Mouse (Mus musculus): ENCODE measurements around the gene Ltbp1.

Ltbp1 gene

DNA sequence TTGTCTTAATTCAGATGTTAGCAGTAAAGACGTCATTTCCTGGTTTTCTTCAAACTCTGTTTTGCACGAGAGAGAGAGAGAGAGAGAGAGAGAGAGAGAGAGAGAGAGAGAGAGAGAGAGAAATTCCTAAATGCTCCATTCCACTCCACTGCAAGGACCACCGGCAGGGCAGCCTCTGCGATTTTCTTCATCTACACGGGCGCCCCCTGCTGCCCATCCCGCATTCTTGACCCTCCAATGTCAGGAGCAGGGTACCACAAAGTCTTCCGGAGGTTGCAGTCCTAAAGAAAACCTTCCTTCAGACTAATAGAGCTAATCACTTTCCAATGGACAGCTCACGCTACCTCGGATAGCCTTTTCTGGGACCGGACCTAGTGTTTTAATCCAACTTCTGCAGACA is 548 bp upstream of the Ltbp1 start:
- DNase-seq (ENCODE audit: low spot score in 2 of 2) = peak in 1 of 2 experiments; percentile 13

DNA sequence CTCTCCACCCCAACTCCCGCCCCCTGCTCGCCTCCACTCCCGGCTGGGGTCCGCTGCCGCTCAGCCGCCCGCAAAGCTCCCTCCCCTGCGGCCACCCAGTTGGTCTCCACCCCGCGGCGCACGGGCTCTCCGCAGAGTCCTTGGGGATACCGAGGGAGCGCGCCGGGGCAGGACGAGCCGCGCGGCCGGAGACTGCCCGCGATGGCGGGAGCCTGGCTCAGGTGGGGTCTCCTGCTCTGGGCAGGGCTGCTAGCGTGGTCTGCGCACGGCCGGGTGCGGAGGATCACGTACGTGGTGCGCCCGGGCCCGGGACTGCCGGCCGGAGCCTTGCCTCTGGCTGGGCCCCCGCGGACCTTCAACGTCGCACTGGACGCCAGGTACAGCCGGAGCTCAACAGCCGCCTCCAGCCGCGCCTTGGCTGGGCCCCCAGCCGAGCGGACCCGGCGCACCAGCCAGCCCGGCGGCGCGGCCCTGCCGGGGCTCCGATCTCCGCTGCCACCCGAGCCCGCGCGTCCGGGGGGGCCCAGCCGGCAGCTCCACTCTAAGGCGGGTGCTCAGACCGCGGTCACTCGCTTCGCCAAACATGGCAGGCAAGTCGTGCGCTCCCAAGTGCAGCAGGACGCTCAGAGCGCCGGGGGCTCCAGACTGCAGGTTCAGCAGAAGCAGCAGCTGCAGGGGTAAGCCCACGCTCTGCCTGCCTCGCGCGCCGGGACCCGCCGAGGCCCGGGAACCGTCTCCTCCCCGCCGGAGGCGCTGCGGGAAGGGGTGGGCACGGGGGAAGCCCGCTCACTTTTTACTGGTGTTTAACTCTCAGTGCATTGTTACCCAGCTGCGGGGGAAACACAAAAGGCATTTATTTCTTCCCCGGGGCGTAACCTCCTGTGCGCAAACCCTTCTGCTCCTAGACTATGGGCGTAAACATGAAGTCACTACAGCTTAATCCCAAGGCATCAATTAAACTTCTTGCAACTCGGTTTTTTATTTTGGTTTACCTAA is 615 bp downstream of the Ltbp1 start:
- DNase-seq (ENCODE audit: low spot score in 2 of 2) = no peak

DNA sequence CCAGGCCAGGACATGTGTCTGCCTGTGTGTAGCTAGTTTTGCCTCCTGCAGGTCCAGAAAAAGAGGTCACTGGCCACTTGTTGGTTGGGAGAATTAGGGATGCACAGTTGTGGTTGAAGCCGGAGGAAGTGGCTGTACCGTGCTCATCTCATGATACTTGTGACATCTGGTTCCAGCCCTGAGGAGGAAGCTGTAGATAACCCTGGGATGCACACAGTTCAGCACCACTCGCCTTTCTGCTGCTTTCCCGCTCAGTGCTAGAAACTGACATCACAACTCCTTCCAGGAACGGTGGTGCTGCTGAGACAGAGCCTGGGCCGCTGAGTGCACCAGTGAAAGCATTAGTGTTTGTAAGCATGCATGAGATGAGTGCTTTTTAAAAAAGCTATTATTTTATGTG is 5.6 kb downstream of the Ltbp1 start:
- DNase-seq (ENCODE audit: low spot score in 2 of 2) = no peak

DNA sequence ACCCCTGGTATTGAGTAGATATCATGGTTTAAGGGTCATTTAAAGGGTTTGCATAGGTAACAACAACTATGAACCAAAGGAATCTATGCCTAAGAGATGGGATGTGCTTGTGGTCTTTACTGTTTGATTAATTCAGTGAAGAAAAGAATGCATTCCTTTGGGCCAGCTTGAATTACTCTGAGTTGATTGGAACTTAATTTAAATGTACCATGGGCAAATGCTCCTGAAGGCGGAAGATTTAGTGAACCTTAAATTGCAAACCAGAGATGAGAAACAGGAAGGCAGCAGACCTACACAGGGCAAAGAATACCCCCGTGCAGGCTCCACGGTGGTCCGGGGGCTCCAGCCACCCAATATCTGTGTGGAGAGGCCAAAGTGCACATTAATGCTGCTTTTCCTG is 7.8 kb downstream of the Ltbp1 start:
- DNase-seq (ENCODE audit: low spot score in 2 of 2) = no peak

DNA sequence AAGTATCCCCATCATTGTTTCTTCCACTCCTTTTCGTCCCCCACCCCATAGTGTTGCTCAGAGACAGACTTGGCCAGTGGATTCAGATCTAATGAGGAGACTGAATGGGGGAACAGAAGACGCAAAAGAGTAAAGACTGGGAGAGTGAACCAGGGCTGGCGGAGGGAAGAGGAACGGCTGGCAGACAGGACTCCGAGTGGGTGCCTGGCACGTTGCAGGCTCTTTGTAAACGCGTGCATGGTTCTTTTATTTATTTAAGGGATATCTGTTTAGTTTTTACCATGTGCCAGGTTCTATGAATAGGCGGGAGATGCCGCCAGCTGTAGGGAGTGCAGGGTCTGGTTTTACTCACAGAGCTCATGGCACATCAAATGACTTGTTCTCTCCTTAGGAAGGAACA is 8.5 kb downstream of the Ltbp1 start:
- DNase-seq (ENCODE audit: low spot score in 2 of 2) = no peak

DNA sequence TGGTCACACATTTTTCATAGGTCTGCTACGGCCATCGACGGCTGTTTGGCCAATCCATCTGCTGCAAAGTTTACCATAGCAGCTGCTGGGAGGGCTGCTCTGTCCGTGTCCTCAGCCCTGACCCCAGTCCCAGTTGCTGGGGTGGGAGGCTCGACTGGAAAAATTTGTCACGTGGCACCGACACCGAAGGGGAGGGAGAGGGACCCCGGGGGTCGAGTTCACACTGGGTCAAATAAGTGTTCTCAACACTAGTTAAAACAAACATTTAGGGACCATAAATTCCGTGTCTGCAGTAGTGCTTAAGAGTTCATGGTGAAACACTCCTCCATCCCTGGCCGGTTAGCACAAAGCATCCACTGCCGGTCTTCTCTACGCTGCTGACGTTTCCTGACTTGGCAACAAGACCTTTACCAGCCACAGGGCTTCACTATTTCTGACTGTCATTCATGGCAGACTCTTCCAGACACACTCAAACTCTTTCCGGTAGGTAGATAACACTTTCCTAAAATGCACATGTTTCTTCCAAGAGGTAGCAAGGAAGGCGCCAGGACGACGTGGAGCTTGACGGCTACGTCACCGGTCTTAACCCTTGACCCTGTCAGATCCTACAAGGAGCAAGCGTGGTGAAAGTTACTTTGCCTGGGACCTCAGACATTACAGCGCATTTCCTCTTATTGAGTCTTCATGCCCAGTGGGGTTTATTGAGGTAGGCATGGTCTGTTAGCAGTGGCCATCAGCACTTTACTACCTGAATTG is 9.4 kb downstream of the Ltbp1 start:
- no peak for DNase-seq (ENCODE audit: low spot score in 2 of 2)

DNA sequence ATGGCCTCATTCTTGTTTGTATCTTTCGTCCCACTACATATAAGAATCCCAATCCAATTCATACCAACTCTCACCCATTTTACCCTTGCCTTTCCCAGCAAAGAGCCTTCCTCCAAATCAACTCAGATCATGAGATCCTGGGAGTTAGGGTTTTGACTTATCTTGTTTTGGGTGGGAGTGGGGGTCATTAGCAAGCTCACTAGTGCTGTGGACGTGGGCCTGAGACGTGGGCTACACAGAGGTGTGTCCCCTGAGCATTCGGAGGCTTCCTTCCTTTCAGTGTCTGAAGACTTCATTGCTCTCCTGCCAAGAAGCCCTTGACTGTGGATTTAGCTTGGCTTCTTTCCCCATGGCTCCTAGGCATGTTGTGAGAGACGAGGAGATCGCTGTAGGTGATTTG is 10.2 kb downstream of the Ltbp1 start:
- DNase-seq (ENCODE audit: low spot score in 2 of 2) = no peak

DNA sequence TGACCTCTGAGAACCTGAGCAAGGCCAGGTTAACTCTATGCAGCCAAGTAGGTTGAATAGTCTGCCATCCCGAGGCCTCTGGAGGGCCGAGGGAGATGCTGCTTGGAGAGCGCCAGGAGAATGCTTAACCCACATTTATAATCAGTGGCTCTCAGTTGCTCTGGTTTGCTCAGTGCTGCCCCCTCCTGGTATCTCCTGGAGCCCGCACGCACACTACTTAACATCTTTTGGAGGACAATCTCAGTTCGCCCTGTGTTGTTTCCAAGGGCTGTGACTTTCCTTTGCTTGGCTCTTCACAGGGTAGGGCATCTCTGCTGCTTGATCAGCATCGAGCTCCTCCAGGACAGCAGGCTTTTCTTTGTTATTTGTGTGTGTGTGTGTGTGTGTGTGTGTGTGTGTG is 12.1 kb downstream of the Ltbp1 start:
- no peak for DNase-seq (ENCODE audit: low spot score in 2 of 2)

DNA sequence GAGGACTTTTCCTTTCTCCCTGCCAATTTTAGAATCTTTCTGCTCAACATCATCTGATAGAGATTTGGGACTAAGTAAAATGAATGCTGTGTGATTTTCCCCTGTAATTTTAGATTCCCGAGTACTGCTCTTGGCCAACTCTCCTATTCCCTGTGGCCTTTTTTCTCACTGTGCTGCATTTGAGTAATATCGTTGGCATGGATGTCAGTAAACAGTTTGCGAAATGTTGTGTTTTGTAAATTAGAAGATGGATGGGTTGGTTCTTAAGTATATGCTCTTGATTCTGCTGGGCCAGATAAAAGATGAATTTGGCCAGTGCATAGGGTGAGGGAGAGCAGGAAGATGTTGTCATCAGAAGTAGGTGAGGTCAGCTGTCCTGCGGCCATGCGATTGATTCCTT is 12.8 kb downstream of the Ltbp1 start:
- no peak for DNase-seq (ENCODE audit: low spot score in 2 of 2)

DNA sequence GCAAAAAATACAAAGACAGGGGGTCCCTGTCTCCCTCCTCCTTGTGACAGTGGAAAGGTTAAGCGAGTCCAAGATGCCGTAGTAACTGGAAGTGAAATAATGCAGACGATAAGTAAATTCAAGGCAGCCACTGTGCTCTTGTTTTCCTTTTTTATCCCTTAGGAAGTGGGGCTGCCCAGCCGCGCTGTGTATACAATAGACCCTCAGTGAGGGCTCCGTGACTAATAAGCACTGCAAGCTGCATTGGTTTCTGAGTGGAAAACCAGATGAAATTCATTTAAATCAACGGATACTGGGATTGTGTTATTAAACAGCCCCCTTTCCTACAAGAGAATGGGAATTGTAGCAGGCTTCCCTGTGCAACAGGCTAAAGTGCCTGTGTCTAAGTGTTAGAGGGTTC is 14.7 kb downstream of the Ltbp1 start:
- DNase-seq (ENCODE audit: low spot score in 2 of 2) = no peak

DNA sequence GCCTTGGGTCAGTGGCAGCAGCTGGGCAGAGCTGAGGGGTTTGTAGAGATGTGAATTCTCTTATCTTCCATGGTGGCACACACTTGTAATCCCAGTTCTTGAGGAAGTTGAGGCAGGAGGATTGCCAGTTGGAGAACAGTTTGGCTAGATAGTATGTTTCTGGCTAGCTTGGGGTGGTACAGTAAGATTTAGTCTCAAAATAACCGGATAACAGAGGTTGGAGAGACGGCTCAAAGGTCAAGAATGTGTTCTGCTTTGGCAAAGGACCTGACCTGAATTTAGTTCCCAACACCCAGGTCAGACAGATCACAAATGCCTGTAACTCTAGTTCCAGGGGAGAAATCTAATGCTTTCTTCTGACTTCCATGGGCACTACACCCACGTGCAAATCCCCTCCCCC is 15.3 kb downstream of the Ltbp1 start:
- no peak for DNase-seq (ENCODE audit: low spot score in 2 of 2)

DNA sequence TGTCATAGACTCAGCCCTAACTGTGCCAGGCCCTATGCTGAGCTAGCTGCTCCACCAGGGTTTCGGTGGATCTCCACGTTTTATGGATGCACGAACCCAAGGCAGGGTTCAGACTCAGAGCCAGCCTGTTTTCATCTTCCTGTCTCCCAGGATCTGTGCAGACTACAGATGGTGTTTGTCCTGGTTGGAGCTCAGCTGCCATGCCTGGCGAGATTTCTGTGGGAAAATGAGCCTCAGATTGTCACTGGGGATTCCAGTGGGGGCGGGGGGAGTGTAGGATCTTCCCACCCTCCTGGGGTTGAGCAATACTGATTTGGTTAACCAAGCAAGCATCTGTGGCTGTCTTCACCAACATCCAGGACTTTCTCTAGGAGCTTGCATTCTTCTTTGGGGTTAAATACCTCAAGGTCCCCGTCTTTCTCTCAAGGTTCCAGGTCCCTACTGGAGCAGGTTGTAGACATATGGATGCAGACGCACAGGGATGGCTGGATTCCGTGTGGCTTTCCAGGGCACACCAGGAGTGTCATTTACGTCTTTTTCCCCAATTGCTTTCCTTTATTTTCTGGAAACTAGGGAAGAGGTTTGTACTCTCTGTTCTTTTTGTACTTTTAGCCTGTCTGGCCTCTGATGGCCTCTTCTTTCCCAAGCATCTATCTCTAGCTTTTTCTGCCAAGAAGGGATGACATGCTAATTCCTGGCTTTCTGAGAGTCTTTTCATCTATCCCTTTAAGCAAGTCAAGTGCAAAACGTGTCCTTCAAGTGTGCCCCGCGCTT is 22.2 kb downstream of the Ltbp1 start:
- DNase-seq (ENCODE audit: low spot score in 2 of 2) = no peak

DNA sequence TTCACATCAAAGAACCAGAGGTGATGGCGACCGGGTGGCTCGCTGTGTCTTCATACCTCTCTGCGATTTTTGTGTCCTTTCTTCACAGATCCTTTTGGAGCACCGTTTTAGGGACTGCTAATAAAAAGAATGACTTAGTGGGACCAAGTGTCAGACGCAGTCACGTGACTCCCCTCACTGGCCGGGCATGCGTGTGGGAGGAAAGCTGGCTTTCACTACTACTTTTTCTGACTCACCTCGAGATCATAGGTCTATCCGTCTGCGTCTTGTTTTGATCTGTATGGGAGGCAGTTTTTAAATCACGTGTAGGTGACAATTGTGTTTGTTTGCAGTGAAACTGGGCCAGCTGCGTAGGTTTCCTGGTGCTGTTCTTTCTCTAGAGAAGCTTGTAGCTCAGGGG is 28.0 kb downstream of the Ltbp1 start:
- no peak for DNase-seq (ENCODE audit: low spot score in 2 of 2)

DNA sequence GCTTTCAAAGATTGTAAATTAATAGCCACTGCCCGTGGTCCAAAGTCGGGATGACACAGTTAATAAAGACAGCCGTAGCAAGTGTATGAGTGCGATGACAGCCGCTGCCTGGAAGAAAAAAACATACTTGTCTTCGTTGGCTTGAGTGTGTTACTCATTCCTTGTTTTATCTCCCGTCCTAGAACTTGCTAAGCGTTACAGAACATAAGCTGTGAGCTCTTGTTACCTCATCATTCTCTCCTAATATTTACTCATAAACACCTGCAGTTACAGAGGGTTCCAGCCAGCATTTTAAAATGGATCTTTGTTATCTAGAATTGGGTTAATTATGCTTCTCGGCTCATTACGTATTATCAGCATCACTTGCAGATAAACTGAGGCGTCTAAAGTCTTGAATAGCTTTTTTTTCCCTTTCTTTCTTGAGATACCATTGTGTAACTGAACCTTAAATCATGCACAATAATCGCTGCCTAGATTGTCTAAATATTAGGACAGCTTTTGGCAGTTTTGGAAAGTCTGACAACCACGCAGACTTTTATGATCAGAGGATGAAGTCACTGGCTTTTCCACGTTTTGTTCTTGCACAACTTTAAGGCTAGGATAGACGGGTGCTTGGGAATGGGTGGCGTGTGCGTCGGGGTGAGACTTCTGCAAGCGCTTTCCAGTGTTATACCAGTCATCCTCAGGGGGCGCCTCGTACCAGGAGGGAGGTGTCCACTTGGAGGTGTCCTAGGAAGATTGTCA is 28.7 kb downstream of the Ltbp1 start:
- no peak for DNase-seq (ENCODE audit: low spot score in 2 of 2)

DNA sequence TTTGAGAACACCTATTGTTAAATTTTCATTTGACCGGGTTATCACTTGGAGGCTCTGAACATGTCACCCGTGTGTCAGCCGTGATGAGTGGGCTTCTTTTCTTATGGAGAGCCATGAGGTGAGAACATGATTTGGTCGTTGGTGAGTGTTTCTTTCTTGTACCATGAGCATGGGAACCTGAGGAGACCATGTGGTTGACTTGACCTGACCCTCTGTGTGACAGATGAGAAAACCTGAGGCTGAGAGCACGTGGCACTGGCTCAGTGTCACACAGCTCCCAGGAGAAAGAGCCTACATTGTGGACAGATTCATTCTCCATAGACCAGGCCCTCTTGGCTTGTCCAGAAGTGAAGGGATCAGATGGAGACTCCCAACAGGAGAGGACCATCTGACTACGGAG is 31.5 kb downstream of the Ltbp1 start:
- no peak for DNase-seq (ENCODE audit: low spot score in 2 of 2)

DNA sequence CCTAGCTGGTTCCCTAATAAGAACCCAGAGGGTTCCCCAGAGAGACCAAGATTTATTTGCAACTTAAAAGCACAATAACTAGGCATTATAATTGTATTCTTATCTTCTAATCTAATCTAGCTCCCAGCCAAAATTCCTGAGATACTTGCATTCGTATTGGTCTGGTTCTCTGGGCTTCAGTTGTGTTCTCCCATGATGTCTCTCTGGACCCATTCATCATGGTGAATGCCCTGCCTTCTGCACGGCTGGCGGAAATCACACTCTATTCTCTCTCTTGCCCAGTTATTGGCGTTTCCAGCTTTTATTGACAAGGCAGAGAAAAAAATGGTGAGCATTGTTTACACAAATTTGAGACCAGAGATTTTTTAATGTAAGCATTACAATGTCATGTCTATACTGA is 33.6 kb downstream of the Ltbp1 start:
- DNase-seq (ENCODE audit: low spot score in 2 of 2) = no peak

DNA sequence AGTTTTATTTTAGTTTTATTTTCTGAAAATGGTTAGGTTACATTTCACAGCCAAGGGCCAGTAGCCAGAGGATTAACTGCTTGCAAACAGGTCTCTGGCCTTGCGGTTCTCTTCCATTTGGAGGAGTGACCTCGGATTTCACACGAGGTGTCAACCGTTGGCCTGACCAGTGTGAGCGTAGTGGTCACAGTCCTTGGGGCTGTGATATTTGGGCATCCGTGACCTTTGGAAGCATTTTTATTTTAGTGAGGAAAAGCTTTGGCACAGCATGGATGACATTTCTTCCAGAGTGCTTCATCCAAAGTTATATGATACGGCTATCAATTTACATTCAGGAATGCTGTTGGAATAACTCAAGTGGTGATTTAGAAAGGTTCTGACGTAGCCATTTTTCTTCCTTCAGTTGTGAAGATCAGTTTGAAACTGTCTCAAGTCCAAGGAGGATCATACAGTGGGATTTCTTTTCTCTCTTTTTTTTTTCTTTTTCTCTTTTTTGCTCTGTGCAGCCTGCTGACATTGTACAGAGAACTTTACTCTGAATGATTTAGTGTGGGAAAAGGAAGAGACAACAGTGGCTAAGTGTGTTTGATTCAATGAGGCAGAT is 44.1 kb downstream of the Ltbp1 start:
- DNase-seq (ENCODE audit: low spot score in 2 of 2) = no peak

DNA sequence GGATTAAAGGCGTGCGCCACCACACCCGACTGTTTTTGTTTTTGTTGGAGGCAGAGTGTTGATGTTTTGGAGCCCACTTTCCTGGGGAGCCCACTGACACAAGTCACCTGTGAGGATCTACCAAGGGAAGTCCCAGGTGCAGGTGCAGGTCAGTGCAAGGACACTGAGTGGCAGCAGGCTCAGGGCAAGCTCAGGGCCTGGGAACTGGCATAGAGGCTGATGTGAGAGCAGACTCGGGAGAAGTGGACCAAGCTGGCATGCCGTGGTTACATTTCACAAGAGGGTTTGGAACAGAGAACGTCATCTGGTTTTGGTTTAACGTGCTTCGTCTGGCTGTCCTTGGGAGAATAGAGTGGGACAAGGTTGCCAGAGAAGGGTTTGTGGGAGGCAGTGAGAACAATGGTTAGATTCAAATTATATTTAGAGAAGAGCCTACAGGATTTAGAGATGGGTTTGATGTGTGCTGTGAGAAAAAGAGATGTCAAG is 46.1 kb downstream of the Ltbp1 start:
- no peak for DNase-seq (ENCODE audit: low spot score in 2 of 2)

DNA sequence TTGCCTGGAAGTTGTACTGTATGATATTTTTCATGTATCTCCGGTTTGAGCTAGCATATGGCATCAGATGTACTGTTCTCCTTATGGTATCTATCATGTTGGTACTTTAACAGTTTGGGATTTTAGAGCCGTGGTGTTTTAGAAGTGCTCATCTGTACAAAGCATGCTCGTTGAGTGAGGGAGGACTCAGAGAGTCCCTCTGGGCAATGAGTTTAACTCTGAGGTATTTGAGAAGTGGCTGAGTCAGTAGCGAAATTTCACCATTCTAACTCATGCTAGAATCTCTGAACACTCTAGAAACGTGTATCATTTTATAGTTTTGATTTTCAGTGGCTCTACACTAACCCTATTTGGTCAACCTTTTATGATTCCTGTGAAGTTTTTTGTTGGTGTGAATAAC is 49.9 kb downstream of the Ltbp1 start:
- DNase-seq (ENCODE audit: low spot score in 2 of 2) = no peak

DNA sequence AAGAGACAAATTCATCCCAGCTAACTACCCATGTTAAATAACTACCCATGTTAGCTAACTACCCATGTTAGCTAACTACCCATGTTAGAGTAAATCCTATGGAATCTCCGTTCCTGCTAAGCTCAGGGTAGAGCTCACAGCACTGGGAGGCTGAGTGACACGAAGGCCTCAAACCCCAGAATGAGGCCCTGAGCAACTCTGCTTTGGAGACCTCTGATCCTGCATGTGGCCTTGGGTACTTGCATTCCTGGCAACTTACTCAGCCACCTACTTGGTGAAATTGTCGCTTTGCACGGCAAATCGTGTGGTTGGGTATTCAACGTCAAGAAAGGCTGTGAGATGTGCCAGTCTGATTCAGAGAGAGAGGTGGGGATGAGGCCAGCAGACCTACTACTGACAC is 50.6 kb downstream of the Ltbp1 start:
- DNase-seq (ENCODE audit: low spot score in 2 of 2) = no peak

DNA sequence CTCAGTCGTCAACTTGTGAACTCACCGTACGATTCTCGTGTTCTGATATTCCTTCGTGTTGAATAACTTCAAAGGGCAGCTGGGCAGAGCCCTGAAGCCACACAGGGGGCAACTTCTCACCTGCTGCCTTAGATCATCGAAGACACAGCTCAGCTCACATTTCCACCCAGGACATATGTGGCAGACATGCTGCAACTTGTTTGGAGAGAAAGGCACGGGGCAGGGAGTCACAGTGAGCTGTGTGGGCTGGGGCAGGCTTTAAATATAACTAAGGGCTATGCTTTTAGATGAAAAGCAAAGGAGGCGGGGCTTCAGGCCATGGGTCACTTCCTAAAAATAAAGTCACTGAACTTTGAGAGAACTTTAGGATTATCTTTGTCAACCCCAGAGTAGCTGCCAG is 51.3 kb downstream of the Ltbp1 start:
- DNase-seq (ENCODE audit: low spot score in 2 of 2) = no peak

Measured in natural killer cell, adult 2 months (primary cell).